Mouse (Mus musculus): ENCODE data around the gene Ncor2. TPM values are rescaled to one million over a fixed set of nuclear protein-coding genes. Genes with fewer than 3 reads are reported as not detected.
A peak's percentile ranks its signal among the peaks of the same experiment; 100 is the strongest.

Gene Ncor2
- total and polyA plus RNA-seq, 2 experiments = 7.1 to 15.0 TPM

DNA sequence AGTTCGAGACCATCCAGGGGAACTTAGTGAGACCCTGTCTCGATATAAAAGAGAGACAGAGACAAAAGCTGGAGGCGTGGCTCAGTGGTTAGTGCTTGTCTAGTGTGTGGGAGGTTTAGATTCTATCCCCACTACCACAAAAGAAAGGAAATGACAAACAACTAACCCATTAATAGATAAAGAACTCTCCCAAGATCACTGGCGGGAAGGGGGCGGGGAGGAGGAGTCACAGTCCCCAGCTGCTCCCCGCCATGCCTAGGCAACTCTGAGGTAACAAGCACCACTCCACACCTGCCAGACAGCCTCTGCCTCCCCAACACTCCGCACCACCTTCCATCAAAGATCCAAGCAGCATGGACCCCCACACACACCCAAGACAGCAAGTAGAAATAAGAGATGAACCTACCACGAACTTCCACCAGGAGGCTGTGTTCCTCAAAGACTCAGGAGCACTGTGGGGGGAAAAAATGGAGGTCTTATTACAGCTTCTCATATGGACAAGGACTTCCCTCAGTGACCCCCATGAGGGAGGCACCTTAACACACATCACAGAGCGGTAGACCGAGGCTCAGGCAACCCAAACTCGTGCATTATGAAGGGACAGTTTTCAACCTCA, 25.7 kb downstream of the Ncor2 start:
- Histone ChIP-seq H3K4me3 (ENCODE audit: insufficient read depth, low read depth, low read length) (no peak overlapping the region), H3K27me3 (ENCODE audit: control insufficient read depth, insufficient read depth, low read length) (no peaks in the 10 kb centered on the region), H3K4me1 (ENCODE audit: control insufficient read depth, insufficient read depth, low read length) (peaks cover 34% of the 10 kb centered on the region), H3K36me3 (ENCODE audit: control insufficient read depth, insufficient read depth, low read length) (no peaks in the 10 kb centered on the region), H3K79me2 (ENCODE audit: control insufficient read depth, insufficient read depth, low read length) (peaks cover 78% of the 10 kb centered on the region), H3K27ac (replicated peaks; ENCODE audit: insufficient read depth, low read depth, low read length) (no peak overlapping the region), H3K9ac (ENCODE audit: low read depth, low read length) (no peak overlapping the region)
- 87% methylated on average over 11 of the region's 11 CpGs for WGBS
- TF ChIP-seq POLR2A (IDR thresholded peaks at IDR 0.05; ENCODE audit: extremely low read depth, insufficient read depth, low read length) = no peak
- no peak for TF ChIP-seq CTCF (IDR thresholded peaks at IDR 0.05; ENCODE audit: low read depth, low read length)
- DNase-seq (ENCODE audit: extremely low read depth, low read depth, low spot score) = no peak

DNA sequence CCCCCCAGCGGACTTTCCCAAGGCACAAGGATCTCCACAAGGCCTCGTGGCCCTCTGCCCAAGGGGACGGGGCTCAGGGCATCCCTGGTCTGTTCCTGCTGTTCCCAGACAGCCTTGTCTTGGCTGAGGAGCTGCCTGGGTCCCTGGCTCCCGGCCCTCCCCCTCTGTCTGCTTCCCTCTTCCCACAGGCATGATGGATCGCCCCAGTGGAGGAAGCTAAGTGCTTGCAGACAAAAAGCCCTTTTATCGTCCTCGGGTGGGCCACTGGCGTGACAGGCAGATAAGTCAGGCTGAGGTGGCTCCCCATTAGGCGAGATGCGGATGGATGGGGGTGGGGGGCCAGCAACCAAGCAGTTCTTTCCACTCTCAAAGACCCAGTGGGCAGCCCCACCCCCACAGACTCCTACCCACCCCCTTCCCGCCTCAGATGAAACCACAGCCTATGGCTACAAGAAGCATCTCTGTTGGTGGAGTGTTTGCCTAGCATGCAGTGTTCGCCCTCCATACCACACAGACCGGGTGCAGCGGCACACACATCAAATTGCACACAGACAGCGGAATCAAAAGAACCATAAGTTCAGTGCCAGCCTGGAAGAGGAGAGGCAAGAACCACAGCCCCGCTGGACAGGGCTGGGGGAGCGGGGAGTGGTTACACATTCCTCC, 27.0 kb downstream of the Ncor2 start:
- H3K79me2 ChIP-seq (ENCODE audit: control insufficient read depth, insufficient read depth, low read length) = peaks cover 72% of the 10 kb centered on the region
- H3K36me3 ChIP-seq (ENCODE audit: control insufficient read depth, insufficient read depth, low read length) = no peaks in the 10 kb centered on the region
- TF ChIP-seq POLR2A (IDR thresholded peaks at IDR 0.05; ENCODE audit: extremely low read depth, insufficient read depth, low read length) = no peak
- TF ChIP-seq CTCF (IDR thresholded peaks at IDR 0.05; ENCODE audit: low read depth, low read length) = no peak
- H3K27ac ChIP-seq (replicated peaks; ENCODE audit: insufficient read depth, low read depth, low read length) = no peak overlapping the region
- no peaks in the 10 kb centered on the region for H3K27me3 ChIP-seq (ENCODE audit: control insufficient read depth, insufficient read depth, low read length)
- no peak overlapping the region for H3K9ac ChIP-seq (ENCODE audit: low read depth, low read length)
- 73% methylated on average over 17 of the region's 17 CpGs for WGBS
- H3K4me1 ChIP-seq (ENCODE audit: control insufficient read depth, insufficient read depth, low read length) = peaks cover 30% of the 10 kb centered on the region
- no peak for DNase-seq (ENCODE audit: extremely low read depth, low read depth, low spot score)
- H3K4me3 ChIP-seq (ENCODE audit: insufficient read depth, low read depth, low read length) = no peak overlapping the region

- peaks cover 71% of the 10 kb centered on the region for H3K79me2 ChIP-seq (ENCODE audit: control insufficient read depth, insufficient read depth, low read length)
- no peaks in the 10 kb centered on the region for H3K36me3 ChIP-seq (ENCODE audit: control insufficient read depth, insufficient read depth, low read length)
- 63% methylated on average over 10 of the region's 10 CpGs for WGBS
- no peaks in the 10 kb centered on the region for H3K27me3 ChIP-seq (ENCODE audit: control insufficient read depth, insufficient read depth, low read length)
- DNase-seq (ENCODE audit: extremely low read depth, low read depth, low spot score) = no peak
- H3K27ac ChIP-seq (replicated peaks; ENCODE audit: insufficient read depth, low read depth, low read length) = no peak overlapping the region
- no peak for TF ChIP-seq CTCF (IDR thresholded peaks at IDR 0.05; ENCODE audit: low read depth, low read length)
- TF ChIP-seq POLR2A (IDR thresholded peaks at IDR 0.05; ENCODE audit: extremely low read depth, insufficient read depth, low read length) = no peak
- peaks cover 30% of the 10 kb centered on the region for H3K4me1 ChIP-seq (ENCODE audit: control insufficient read depth, insufficient read depth, low read length)
- no peak overlapping the region for H3K9ac ChIP-seq (ENCODE audit: low read depth, low read length)
- H3K4me3 ChIP-seq (ENCODE audit: insufficient read depth, low read depth, low read length) = no peak overlapping the region
Measured at GRCm38 (mm10) chr5:125150951-125151564, 28.0 kb downstream of the Ncor2 start.

DNA sequence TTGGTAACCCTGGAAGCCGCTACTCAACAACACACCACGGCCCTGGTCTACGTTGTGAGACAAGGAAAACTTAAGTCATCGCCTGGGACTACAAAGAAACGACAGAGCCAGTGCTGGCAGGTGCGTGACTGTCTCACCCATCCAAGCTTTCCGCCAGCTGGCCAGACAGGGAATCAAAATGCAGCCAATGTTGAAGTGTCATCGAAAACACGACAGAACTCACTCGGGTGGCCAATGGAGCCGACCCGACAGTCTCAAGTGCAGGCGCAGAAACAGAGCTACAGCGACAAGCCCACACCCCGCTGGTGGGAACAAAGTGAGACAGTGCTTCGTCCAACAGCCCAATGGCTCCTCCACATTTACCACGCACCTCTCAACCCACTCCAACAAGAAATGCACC, 29.9 kb downstream of the Ncor2 start:
- Histone ChIP-seq H3K4me3 (ENCODE audit: insufficient read depth, low read depth, low read length) (no peak overlapping the region), H3K36me3 (ENCODE audit: control insufficient read depth, insufficient read depth, low read length) (no peaks in the 10 kb centered on the region), H3K4me1 (ENCODE audit: control insufficient read depth, insufficient read depth, low read length) (peaks cover 23% of the 10 kb centered on the region), H3K27me3 (ENCODE audit: control insufficient read depth, insufficient read depth, low read length) (no peaks in the 10 kb centered on the region), H3K79me2 (ENCODE audit: control insufficient read depth, insufficient read depth, low read length) (peaks cover 60% of the 10 kb centered on the region), H3K9ac (ENCODE audit: low read depth, low read length) (no peak overlapping the region), H3K27ac (replicated peaks; ENCODE audit: insufficient read depth, low read depth, low read length) (no peak overlapping the region)
- WGBS = 64% methylated on average over 17 of the region's 17 CpGs
- no peak for DNase-seq (ENCODE audit: extremely low read depth, low read depth, low spot score)
- TF ChIP-seq POLR2A (IDR thresholded peaks at IDR 0.05; ENCODE audit: extremely low read depth, insufficient read depth, low read length) (no peak), CTCF (IDR thresholded peaks at IDR 0.05; ENCODE audit: low read depth, low read length) (no peak)

- H3K4me1 ChIP-seq (ENCODE audit: control insufficient read depth, insufficient read depth, low read length) = peaks cover 21% of the 10 kb centered on the region
- no peaks in the 10 kb centered on the region for H3K27me3 ChIP-seq (ENCODE audit: control insufficient read depth, insufficient read depth, low read length)
- H3K36me3 ChIP-seq (ENCODE audit: control insufficient read depth, insufficient read depth, low read length) = no peaks in the 10 kb centered on the region
- WGBS = 6% methylated on average over 5 of the region's 5 CpGs
- peaks cover 59% of the 10 kb centered on the region for H3K79me2 ChIP-seq (ENCODE audit: control insufficient read depth, insufficient read depth, low read length)
- H3K27ac ChIP-seq (replicated peaks; ENCODE audit: insufficient read depth, low read depth, low read length) = no peak overlapping the region
- H3K9ac ChIP-seq (ENCODE audit: low read depth, low read length) = no peak overlapping the region
- DNase-seq (ENCODE audit: extremely low read depth, low read depth, low spot score) = peak; percentile 53
- H3K4me3 ChIP-seq (ENCODE audit: insufficient read depth, low read depth, low read length) = no peak overlapping the region
- no peak for TF ChIP-seq CTCF (IDR thresholded peaks at IDR 0.05; ENCODE audit: low read depth, low read length)
- TF ChIP-seq POLR2A (IDR thresholded peaks at IDR 0.05; ENCODE audit: extremely low read depth, insufficient read depth, low read length) = no peak
Measured at GRCm38 (mm10) chr5:125148686-125149085, 30.3 kb downstream of the Ncor2 start.

GRCm38 (mm10) chr5:125148173-125148572, 30.8 kb downstream of the Ncor2 start:
- peaks cover 21% of the 10 kb centered on the region for H3K4me1 ChIP-seq (ENCODE audit: control insufficient read depth, insufficient read depth, low read length)
- no peak for DNase-seq (ENCODE audit: extremely low read depth, low read depth, low spot score)
- H3K4me3 ChIP-seq (ENCODE audit: insufficient read depth, low read depth, low read length) = no peak overlapping the region
- TF ChIP-seq POLR2A (IDR thresholded peaks at IDR 0.05; ENCODE audit: extremely low read depth, insufficient read depth, low read length) = no peak
- TF ChIP-seq CTCF (IDR thresholded peaks at IDR 0.05; ENCODE audit: low read depth, low read length) = no peak
- WGBS = 73% methylated on average over 10 of the region's 10 CpGs
- H3K36me3 ChIP-seq (ENCODE audit: control insufficient read depth, insufficient read depth, low read length) = no peaks in the 10 kb centered on the region
- no peak overlapping the region for H3K9ac ChIP-seq (ENCODE audit: low read depth, low read length)
- no peak overlapping the region for H3K27ac ChIP-seq (replicated peaks; ENCODE audit: insufficient read depth, low read depth, low read length)
- no peaks in the 10 kb centered on the region for H3K27me3 ChIP-seq (ENCODE audit: control insufficient read depth, insufficient read depth, low read length)
- peaks cover 59% of the 10 kb centered on the region for H3K79me2 ChIP-seq (ENCODE audit: control insufficient read depth, insufficient read depth, low read length)
